Mouse (Mus musculus): ENCODE data around the gene Trim25.

The Trim25 gene

DNA sequence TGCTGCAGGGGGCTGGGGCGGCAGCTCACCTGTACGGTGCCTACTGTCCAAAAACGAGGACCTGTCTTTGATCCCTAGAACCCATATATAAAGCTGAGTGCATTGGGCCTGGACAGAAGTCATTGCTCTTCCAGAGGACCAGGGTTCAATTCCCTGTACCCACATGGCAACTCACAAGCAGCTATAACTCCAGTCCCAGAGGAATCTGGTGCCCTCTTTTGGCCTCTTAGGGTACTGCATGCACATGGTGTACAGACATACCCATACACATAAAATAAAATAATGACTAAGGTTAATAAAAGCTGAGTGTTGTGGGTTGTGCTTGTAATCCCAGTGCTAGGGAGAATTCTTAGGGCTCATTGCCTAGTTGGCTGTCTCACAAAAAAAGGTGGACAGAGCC, 66.1 kb downstream of the Trim25 start:
- DNase-seq (ENCODE audit: low read depth), result no peak

GRCm38 (mm10) chr11:89066126-89066525, 67.0 kb downstream of the Trim25 start:
- no peak for DNase-seq (ENCODE audit: low read depth)

DNA sequence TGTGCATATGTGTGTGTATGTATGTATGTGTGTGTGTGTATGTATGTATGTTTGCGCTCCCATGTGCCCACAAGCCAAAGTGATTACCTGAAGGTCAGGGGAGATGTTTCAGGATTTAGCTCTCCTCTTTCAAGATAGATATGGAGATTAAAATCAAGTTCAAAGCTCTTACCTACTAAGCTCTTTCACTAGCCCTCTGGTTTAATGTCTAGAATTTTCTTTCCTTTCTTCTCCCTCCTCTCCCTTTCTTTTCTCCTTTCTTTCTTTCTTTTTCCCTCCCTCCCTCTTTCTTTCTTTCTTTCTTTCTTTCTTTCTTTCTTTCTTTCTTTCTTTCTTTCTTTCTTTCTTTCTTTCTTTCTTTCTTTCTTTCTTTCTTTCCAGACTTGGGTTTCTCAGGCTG, 67.6 kb downstream of the Trim25 start, which contains the start of gene Dgke:
Dgke (minus strand) TSS at position 101 of the 400 bp plus-strand sequence.
- no peak for DNase-seq (ENCODE audit: low read depth)

- DNase-seq (ENCODE audit: low read depth), result no peak
Observed at GRCm38 (mm10) chr11:89067301-89067822, 68.2 kb downstream of the Trim25 start.

DNA sequence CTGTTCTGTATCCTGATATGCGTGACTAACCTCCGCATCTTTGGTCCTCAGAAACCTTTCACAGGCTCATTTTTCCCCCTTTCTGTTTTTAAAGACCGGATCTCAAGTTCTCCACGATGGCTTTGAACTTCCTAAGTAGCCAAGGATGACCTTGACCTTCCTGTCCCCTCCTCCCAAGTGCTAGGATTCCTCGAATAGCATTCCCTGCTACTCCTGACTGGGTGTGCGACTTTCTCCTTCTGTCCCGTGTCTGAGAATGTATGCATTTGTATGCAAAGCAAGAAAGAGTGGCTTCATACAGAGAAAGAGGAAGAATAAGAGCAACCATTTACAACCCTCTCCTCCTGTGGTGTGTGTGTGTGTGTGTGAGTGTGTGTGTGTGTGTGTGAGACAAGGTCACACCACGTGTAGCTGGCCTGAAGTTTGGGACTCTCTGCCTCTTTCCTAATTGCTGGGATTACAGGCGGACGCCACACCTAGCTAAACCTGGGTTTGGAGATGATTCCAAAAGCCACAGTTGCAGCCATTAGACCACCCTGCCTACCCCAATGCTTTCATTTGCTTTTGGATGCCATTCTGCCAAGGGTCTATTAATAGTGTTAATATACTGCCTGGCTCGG, 68.8 kb downstream of the Trim25 start:
- no peak for DNase-seq (ENCODE audit: low read depth)

DNA sequence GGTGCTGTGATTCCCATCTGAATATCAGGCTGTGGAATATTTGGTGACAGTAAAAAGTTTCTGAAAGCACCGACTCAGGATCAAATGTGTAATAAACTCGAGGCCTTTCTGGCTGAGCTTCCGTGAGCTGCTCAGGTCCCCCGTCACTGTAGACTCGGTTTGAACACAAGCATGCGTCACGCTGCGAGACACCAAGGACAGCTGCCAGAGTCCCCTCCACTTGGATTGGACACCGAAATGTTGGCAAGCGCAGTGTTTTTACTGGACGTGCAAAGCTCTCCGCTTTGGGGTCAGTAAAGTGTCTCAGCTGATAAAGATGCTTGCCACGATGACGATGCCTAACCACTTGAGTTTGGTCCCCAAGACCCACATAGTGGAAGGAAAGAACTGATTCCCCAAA, 69.5 kb downstream of the Trim25 start:
- DNase-seq (ENCODE audit: low read depth), result no peak

DNA sequence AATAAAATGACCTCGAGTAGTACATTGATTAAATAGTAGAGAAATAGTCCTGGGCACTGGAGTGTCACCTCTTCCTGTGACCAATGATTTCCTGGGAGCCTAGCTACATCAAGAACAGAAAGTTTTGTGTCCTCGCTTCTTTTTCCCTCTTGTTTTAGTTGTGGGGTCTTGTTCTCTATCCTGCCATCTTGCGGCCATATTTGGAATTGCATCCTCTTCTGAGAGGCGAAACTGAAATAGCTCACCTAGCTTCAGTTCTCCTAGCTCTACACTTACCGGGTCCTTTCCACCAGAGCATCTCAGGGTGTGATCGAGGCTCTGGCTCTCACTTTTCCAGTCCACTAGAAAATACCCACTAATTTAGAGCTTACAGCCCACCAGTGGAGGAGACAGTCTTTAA, 70.1 kb downstream of the Trim25 start:
- peak; percentile 73 for DNase-seq (ENCODE audit: low read depth)
